Mouse (Mus musculus): ENCODE measurements around the gene Lrrc2. TPM values are rescaled to one million over a fixed set of nuclear protein-coding genes. Genes with fewer than 3 reads are reported as not detected.

The Lrrc2 gene
- polyA plus RNA-seq, 1 experiment from 2014 or later = not detected

- no peak overlapping the region for H3K4me3 ChIP-seq (ENCODE audit: low read depth, low read length)
- H3K9ac ChIP-seq (replicated peaks; ENCODE audit: low read depth, low read length) = no peak overlapping the region
- no peak overlapping the region for H3K27ac ChIP-seq (ENCODE audit: low read length)
- H3K27me3 ChIP-seq (ENCODE audit: control insufficient read depth, insufficient read depth, low read length) = no peaks in the 10 kb centered on the region
- no peaks in the 10 kb centered on the region for H3K4me1 ChIP-seq (ENCODE audit: control insufficient read depth, insufficient read depth, low read length)
- no peak overlapping the region for H3K4me2 ChIP-seq (replicated peaks; ENCODE audit: low read depth, low read length)
- no peaks in the 10 kb centered on the region for H3K9me3 ChIP-seq (ENCODE audit: control insufficient read depth, low read depth, low read length)
- ATAC-seq (ENCODE audit: insufficient number of reproducible peaks, insufficient read depth, low FRiP score, low read depth) = no peak
- H3K36me3 ChIP-seq (ENCODE audit: control insufficient read depth, insufficient read depth, low read length) = no peaks in the 10 kb centered on the region
- 67% methylated on average over 10 of the region's 10 CpGs for WGBS
Observed at GRCm38 (mm10) chr9:110999856-111000255, 48.5 kb downstream of the Lrrc2 start.

- ATAC-seq (ENCODE audit: insufficient number of reproducible peaks, insufficient read depth, low FRiP score, low read depth) = no peak
- H3K36me3 ChIP-seq (ENCODE audit: control insufficient read depth, insufficient read depth, low read length) = no peaks in the 10 kb centered on the region
- no peaks in the 10 kb centered on the region for H3K27me3 ChIP-seq (ENCODE audit: control insufficient read depth, insufficient read depth, low read length)
- 75% methylated on average over 12 of the region's 12 CpGs for WGBS
- H3K4me2 ChIP-seq (replicated peaks; ENCODE audit: low read depth, low read length) = no peak overlapping the region
- H3K4me1 ChIP-seq (ENCODE audit: control insufficient read depth, insufficient read depth, low read length) = no peaks in the 10 kb centered on the region
- H3K27ac ChIP-seq (ENCODE audit: low read length) = no peak overlapping the region
- H3K9me3 ChIP-seq (ENCODE audit: control insufficient read depth, low read depth, low read length) = no peaks in the 10 kb centered on the region
- H3K4me3 ChIP-seq (ENCODE audit: low read depth, low read length) = no peak overlapping the region
- no peak overlapping the region for H3K9ac ChIP-seq (replicated peaks; ENCODE audit: low read depth, low read length)
Observed at GRCm38 (mm10) chr9:111001621-111002020, 50.3 kb downstream of the Lrrc2 start.

- WGBS = 89% methylated on average over 9 of the region's 9 CpGs
- no peak overlapping the region for H3K4me3 ChIP-seq (ENCODE audit: low read depth, low read length)
- H3K4me1 ChIP-seq (ENCODE audit: control insufficient read depth, insufficient read depth, low read length) = no peaks in the 10 kb centered on the region
- H3K9me3 ChIP-seq (ENCODE audit: control insufficient read depth, low read depth, low read length) = no peaks in the 10 kb centered on the region
- H3K4me2 ChIP-seq (replicated peaks; ENCODE audit: low read depth, low read length) = no peak overlapping the region
- no peaks in the 10 kb centered on the region for H3K36me3 ChIP-seq (ENCODE audit: control insufficient read depth, insufficient read depth, low read length)
- no peak overlapping the region for H3K27ac ChIP-seq (ENCODE audit: low read length)
- no peaks in the 10 kb centered on the region for H3K27me3 ChIP-seq (ENCODE audit: control insufficient read depth, insufficient read depth, low read length)
- ATAC-seq (ENCODE audit: insufficient number of reproducible peaks, insufficient read depth, low FRiP score, low read depth) = no peak
- H3K9ac ChIP-seq (replicated peaks; ENCODE audit: low read depth, low read length) = no peak overlapping the region
Observed at GRCm38 (mm10) chr9:111003279-111003678, 51.9 kb downstream of the Lrrc2 start.

GRCm38 (mm10) chr9:111006544-111006943, 55.2 kb downstream of the Lrrc2 start:
- Histone ChIP-seq H3K9me3 (ENCODE audit: control insufficient read depth, low read depth, low read length) (no peaks in the 10 kb centered on the region), H3K27me3 (ENCODE audit: control insufficient read depth, insufficient read depth, low read length) (no peaks in the 10 kb centered on the region), H3K4me3 (ENCODE audit: low read depth, low read length) (no peak overlapping the region), H3K4me2 (replicated peaks; ENCODE audit: low read depth, low read length) (no peak overlapping the region), H3K9ac (replicated peaks; ENCODE audit: low read depth, low read length) (no peak overlapping the region), H3K27ac (ENCODE audit: low read length) (no peak overlapping the region), H3K36me3 (ENCODE audit: control insufficient read depth, insufficient read depth, low read length) (no peaks in the 10 kb centered on the region), H3K4me1 (ENCODE audit: control insufficient read depth, insufficient read depth, low read length) (no peaks in the 10 kb centered on the region)
- WGBS = 93% methylated on average over 2 of the region's 2 CpGs
- no peak for ATAC-seq (ENCODE audit: insufficient number of reproducible peaks, insufficient read depth, low FRiP score, low read depth)

DNA sequence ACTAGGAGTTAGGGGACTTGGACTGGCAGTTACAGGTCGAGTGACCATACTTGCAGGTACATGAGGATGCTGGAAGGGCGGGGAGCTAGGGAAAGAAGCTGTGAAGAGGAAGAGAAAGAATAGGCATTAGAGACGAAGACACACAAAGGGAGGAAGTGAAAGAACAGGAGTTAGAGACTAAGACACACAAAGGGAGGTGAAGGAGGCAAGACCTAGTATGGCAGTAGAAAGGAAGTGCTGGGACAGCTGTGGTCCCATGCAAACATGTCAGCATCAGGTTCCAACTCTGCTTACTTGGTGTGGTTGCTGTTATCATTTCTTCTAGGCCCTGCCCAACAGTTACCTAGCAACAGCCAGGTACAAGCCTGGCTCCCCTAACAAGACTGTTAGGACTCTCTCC, 58.4 kb downstream of the Lrrc2 start:
- Histone ChIP-seq H3K4me2 (replicated peaks; ENCODE audit: low read depth, low read length) (no peak overlapping the region), H3K4me1 (ENCODE audit: control insufficient read depth, insufficient read depth, low read length) (no peaks in the 10 kb centered on the region), H3K27me3 (ENCODE audit: control insufficient read depth, insufficient read depth, low read length) (no peaks in the 10 kb centered on the region), H3K9ac (replicated peaks; ENCODE audit: low read depth, low read length) (no peak overlapping the region), H3K27ac (ENCODE audit: low read length) (no peak overlapping the region), H3K9me3 (ENCODE audit: control insufficient read depth, low read depth, low read length) (no peaks in the 10 kb centered on the region), H3K4me3 (ENCODE audit: low read depth, low read length) (no peak overlapping the region), H3K36me3 (ENCODE audit: control insufficient read depth, insufficient read depth, low read length) (no peaks in the 10 kb centered on the region)
- no peak for ATAC-seq (ENCODE audit: insufficient number of reproducible peaks, insufficient read depth, low FRiP score, low read depth)
- WGBS = 67% methylated on average over 3 of the region's 3 CpGs

GRCm38 (mm10) chr9:111011550-111011949, 60.2 kb downstream of the Lrrc2 start:
- H3K9ac ChIP-seq (replicated peaks; ENCODE audit: low read depth, low read length) = no peak overlapping the region
- no peaks in the 10 kb centered on the region for H3K9me3 ChIP-seq (ENCODE audit: control insufficient read depth, low read depth, low read length)
- no peaks in the 10 kb centered on the region for H3K27me3 ChIP-seq (ENCODE audit: control insufficient read depth, insufficient read depth, low read length)
- 79% methylated on average over 9 of the region's 9 CpGs for WGBS
- ATAC-seq (ENCODE audit: insufficient number of reproducible peaks, insufficient read depth, low FRiP score, low read depth) = no peak
- H3K27ac ChIP-seq (ENCODE audit: low read length) = no peak overlapping the region
- no peaks in the 10 kb centered on the region for H3K36me3 ChIP-seq (ENCODE audit: control insufficient read depth, insufficient read depth, low read length)
- no peaks in the 10 kb centered on the region for H3K4me1 ChIP-seq (ENCODE audit: control insufficient read depth, insufficient read depth, low read length)
- H3K4me3 ChIP-seq (ENCODE audit: low read depth, low read length) = no peak overlapping the region
- H3K4me2 ChIP-seq (replicated peaks; ENCODE audit: low read depth, low read length) = no peak overlapping the region

- Histone ChIP-seq H3K27me3 (ENCODE audit: control insufficient read depth, insufficient read depth, low read length) (no peaks in the 10 kb centered on the region), H3K9me3 (ENCODE audit: control insufficient read depth, low read depth, low read length) (no peaks in the 10 kb centered on the region), H3K9ac (replicated peaks; ENCODE audit: low read depth, low read length) (no peak overlapping the region), H3K4me3 (ENCODE audit: low read depth, low read length) (no peak overlapping the region), H3K27ac (ENCODE audit: low read length) (no peak overlapping the region), H3K36me3 (ENCODE audit: control insufficient read depth, insufficient read depth, low read length) (no peaks in the 10 kb centered on the region), H3K4me1 (ENCODE audit: control insufficient read depth, insufficient read depth, low read length) (no peaks in the 10 kb centered on the region), H3K4me2 (replicated peaks; ENCODE audit: low read depth, low read length) (no peak overlapping the region)
- 79% methylated on average over 3 of the region's 3 CpGs for WGBS
- no peak for ATAC-seq (ENCODE audit: insufficient number of reproducible peaks, insufficient read depth, low FRiP score, low read depth)
Observed at GRCm38 (mm10) chr9:111012041-111012440, 60.7 kb downstream of the Lrrc2 start.

- Histone ChIP-seq H3K4me3 (ENCODE audit: low read depth, low read length) (no peak overlapping the region), H3K4me1 (ENCODE audit: control insufficient read depth, insufficient read depth, low read length) (no peaks in the 10 kb centered on the region), H3K9ac (replicated peaks; ENCODE audit: low read depth, low read length) (no peak overlapping the region), H3K27me3 (ENCODE audit: control insufficient read depth, insufficient read depth, low read length) (no peaks in the 10 kb centered on the region), H3K36me3 (ENCODE audit: control insufficient read depth, insufficient read depth, low read length) (no peaks in the 10 kb centered on the region), H3K4me2 (replicated peaks; ENCODE audit: low read depth, low read length) (no peak overlapping the region), H3K27ac (ENCODE audit: low read length) (no peak overlapping the region), H3K9me3 (ENCODE audit: control insufficient read depth, low read depth, low read length) (no peaks in the 10 kb centered on the region)
- WGBS = 86% methylated on average over 4 of the region's 4 CpGs
- ATAC-seq (ENCODE audit: insufficient number of reproducible peaks, insufficient read depth, low FRiP score, low read depth) = no peak
Observed at GRCm38 (mm10) chr9:111015658-111016057, 64.3 kb downstream of the Lrrc2 start.

GRCm38 (mm10) chr9:111019022-111019421, 67.7 kb downstream of the Lrrc2 start, which contains the start of gene Ltf:
Gene Ltf, plus strand, starts transcription at chr9:111019271.
- Histone ChIP-seq H3K27ac (ENCODE audit: low read length) (no peak within 1 kb of the TSS), H3K9me3 (ENCODE audit: control insufficient read depth, low read depth, low read length) (no peaks in the 10 kb centered on the region), H3K4me3 (ENCODE audit: low read depth, low read length) (no peak within 1 kb of the TSS), H3K4me2 (replicated peaks; ENCODE audit: low read depth, low read length) (no peak within 1 kb of the TSS), H3K9ac (replicated peaks; ENCODE audit: low read depth, low read length) (no peak within 1 kb of the TSS), H3K36me3 (ENCODE audit: control insufficient read depth, insufficient read depth, low read length) (no peaks in the 10 kb centered on the region), H3K4me1 (ENCODE audit: control insufficient read depth, insufficient read depth, low read length) (no peaks in the 10 kb centered on the region), H3K27me3 (ENCODE audit: control insufficient read depth, insufficient read depth, low read length) (no peaks in the 10 kb centered on the region)
- ATAC-seq (ENCODE audit: insufficient number of reproducible peaks, insufficient read depth, low FRiP score, low read depth) = no peak
- 80% methylated on average over 5 of the region's 5 CpGs for WGBS
